Mouse (Mus musculus) limb, embryonic 14.5 days (tissue): ENCODE results near the gene Sft2d1. TPM values are rescaled to one million over a fixed set of nuclear protein-coding genes. Genes with fewer than 3 reads are reported as not detected.

ENCODE experiments used
- ATAC-seq: fragments of 200-750 bp; cut with Nextera tagmentation; 2 replicates; pipeline ENCODE4 v1.8.0; 2017; ENCODE audit warnings: low read depth, moderate number of reproducible peaks, moderate TSS enrichment; ENCODE audit not compliant: low FRiP score
- DNase-seq: peaks from one replicate; pipeline ENCODE4 v3.0.0-alpha.2; 2015; ENCODE audit warnings: low spot score
- H3K27ac ChIP-seq: fragments of 300-500 bp; sonication (generic); replicated peaks from 2 replicates; pipeline ENCODE4 v1.5.1; 2014; ENCODE audit warnings: low read depth, mild to moderate bottlenecking, low read length, moderate library complexity, mixed read lengths
- H3K27me3 ChIP-seq: fragments of 300-500 bp; sonication (generic); 2 replicates; pipeline ENCODE4 v1.6.1; 2014; ENCODE audit warnings: low read length, mixed read lengths; ENCODE audit not compliant: control insufficient read depth, insufficient read depth
- H3K36me3 ChIP-seq: fragments of 300-500 bp; sonication (generic); 2 replicates; pipeline ENCODE4 v1.6.1; 2014; ENCODE audit warnings: mild to moderate bottlenecking, low read length, moderate library complexity, mixed read lengths; ENCODE audit not compliant: control insufficient read depth, insufficient read depth
- H3K4me1 ChIP-seq: fragments of 300-500 bp; sonication (generic); 2 replicates; pipeline ENCODE4 v1.6.1; 2014; ENCODE audit warnings: antibody characterized with exemption, low read length, mixed read lengths; ENCODE audit not compliant: control insufficient read depth, insufficient read depth
- H3K4me2 ChIP-seq: fragments of 300-500 bp; sonication (generic); replicated peaks from 2 replicates; pipeline ENCODE4 v1.6.1; 2014; ENCODE audit warnings: low read depth, mild to moderate bottlenecking, low read length, moderate library complexity; ENCODE audit not compliant: severe bottlenecking
- H3K4me3 ChIP-seq: fragments of 300-500 bp; sonication (generic); replicated peaks from 2 replicates; pipeline ENCODE4 v1.5.1; 2014; ENCODE audit warnings: low read length
- H3K9ac ChIP-seq: fragments of 300-500 bp; sonication (generic); 2 replicates; pipeline ENCODE4 v1.6.1; 2014; ENCODE audit warnings: mild to moderate bottlenecking, low read depth, low read length, moderate library complexity; ENCODE audit not compliant: severe bottlenecking
- H3K9me3 ChIP-seq: fragments of 300-500 bp; sonication (generic); 2 replicates; pipeline ENCODE4 v1.6.1; 2016; ENCODE audit warnings: low read length; ENCODE audit not compliant: control insufficient read depth
- POLR2A ChIP-seq: fragments of 200-500 bp; IDR thresholded peaks from 2 replicates; pipeline ENCODE4 v1.8.0; 2012; ENCODE audit warnings: inconsistent platforms, mild to moderate bottlenecking, moderate library complexity, borderline replicate concordance; ENCODE audit not compliant: insufficient read depth, insufficient read length; ENCODE audit errors: extremely low read depth
- WGBS: fragments of 180-500 bp; shearing (Covaris S2); extraction: QIAGEN DNeasy Blood & Tissue Kit; methylation state at CpG from one replicate; pipeline ENCODE4 v1.1.7; 2014; 5-methylcytosine and 5-hydroxymethylcytosine counted together
- polyA plus RNA-seq, 2 experiments: library from polyadenylated mRNA; depleted of rRNA in 1 of 2; stranded (reverse) in 1 of 2; unstranded in 1 of 2; fragments of >200 nt; fragmentation: Nextera tagmentation in 1 of 2; extraction: Ambion mirVana in 1 of 2; gene quantifications; 2 replicates each; pipeline versions ENCODE4 v1.2.1 to v1.2.3; 2012 to 2014

Sft2d1 gene
- polyA plus RNA-seq, 2 experiments = 70.1 to 103 TPM

- ATAC-seq = no peak
- Histone ChIP-seq H3K9me3 (no peaks in the 10 kb centered on the region), H3K27ac (no peak overlapping the region), H3K4me2 (peak overlapping the region; percentile 99), H3K4me3 (peak overlapping the region; percentile 51), H3K27me3 (peaks cover 39% of the 10 kb centered on the region), H3K4me1 (no peaks in the 10 kb centered on the region; the same call in 1 of the 2 replicates), H3K36me3 (no peaks in the 10 kb centered on the region), H3K9ac (no peak overlapping the region)
- WGBS = 35% methylated on average over 8 of the region's 8 CpGs
- no peak for TF ChIP-seq POLR2A
- no peak for DNase-seq
These were observed 28.9 kb downstream of the Sft2d1 start for GRCm38 (mm10) chr17:8339666-8340374.

GRCm38 (mm10) chr17:8340407-8341359 is 29.8 kb downstream of the Sft2d1 start:
- Histone ChIP-seq H3K27me3 (peaks cover 39% of the 10 kb centered on the region), H3K4me1 (no peaks in the 10 kb centered on the region; the same call in 1 of the 2 replicates), H3K4me3 (peak overlapping the region; percentile 51), H3K4me2 (peak overlapping the region; percentile 99), H3K27ac (no peak overlapping the region), H3K9me3 (no peaks in the 10 kb centered on the region), H3K9ac (peak overlapping the region; percentile 59), H3K36me3 (no peaks in the 10 kb centered on the region)
- TF ChIP-seq POLR2A = no peak
- ATAC-seq = peak; percentile 60
- DNase-seq = no peak
- WGBS = under 1% methylated on average over 48 of the region's 92 CpGs

GRCm38 (mm10) chr17:8341360-8341963 is 30.6 kb downstream of the Sft2d1 start:
- peak overlapping the region; percentile 59 for H3K9ac ChIP-seq
- peak overlapping the region; percentile 51 for H3K4me3 ChIP-seq
- TF ChIP-seq POLR2A = no peak
- no peaks in the 10 kb centered on the region for H3K36me3 ChIP-seq
- 5% methylated on average over 39 of the region's 46 CpGs for whole genome bisulfite sequencing
- H3K9me3 ChIP-seq = no peaks in the 10 kb centered on the region
- no peak overlapping the region for H3K27ac ChIP-seq
- no peaks in the 10 kb centered on the region; the same call in 1 of the 2 replicates for H3K4me1 ChIP-seq
- ATAC-seq (peak; percentile 34; the same call in 1 of the 2 replicates), DNase-seq (no peak)
- peak overlapping the region; percentile 99 for H3K4me2 ChIP-seq
- H3K27me3 ChIP-seq = peaks cover 39% of the 10 kb centered on the region

- ATAC-seq (no peak), DNase-seq (no peak)
- Histone ChIP-seq H3K27ac (no peak overlapping the region), H3K27me3 (peaks cover 39% of the 10 kb centered on the region), H3K9me3 (no peaks in the 10 kb centered on the region), H3K4me3 (no peak overlapping the region), H3K4me1 (no peaks in the 10 kb centered on the region; the same call in 1 of the 2 replicates), H3K36me3 (no peaks in the 10 kb centered on the region), H3K4me2 (no peak overlapping the region), H3K9ac (no peak overlapping the region)
- no peak for TF ChIP-seq POLR2A
- WGBS = 47% methylated on average over 5 of the region's 5 CpGs
These were observed 31.8 kb downstream of the Sft2d1 start for GRCm38 (mm10) chr17:8342706-8343105.

GRCm38 (mm10) chr17:8343416-8343815 is 32.5 kb downstream of the Sft2d1 start:
- TF ChIP-seq POLR2A = no peak
- no peak overlapping the region for H3K27ac ChIP-seq
- DNase-seq = no peak
- no peak for ATAC-seq
- H3K4me3 ChIP-seq = no peak overlapping the region
- H3K4me1 ChIP-seq = no peaks in the 10 kb centered on the region; the same call in 1 of the 2 replicates
- no peak overlapping the region for H3K4me2 ChIP-seq
- WGBS = 68% methylated on average over 6 of the region's 6 CpGs
- H3K9ac ChIP-seq = no peak overlapping the region
- no peaks in the 10 kb centered on the region for H3K9me3 ChIP-seq
- H3K27me3 ChIP-seq = peaks cover 39% of the 10 kb centered on the region
- H3K36me3 ChIP-seq = no peaks in the 10 kb centered on the region
